Mouse (Mus musculus) small intestine, adult 2 months (tissue): Measurements from ENCODE around the gene Zfhx3. TPM values are rescaled to one million over a fixed set of nuclear protein-coding genes. Genes with fewer than 3 reads are reported as not detected.

Experiments used
- H3K27ac ChIP-seq: fragments of 200-500 bp; 2 replicates; pipeline ENCODE4 v1.5.1; 2012; ENCODE audit warnings: low read depth, low read length, control low read depth, inconsistent platforms; ENCODE audit not compliant: insufficient read depth
- H3K27me3 ChIP-seq: fragments of 200-500 bp; 2 replicates; pipeline ENCODE4 v1.6.1; 2012; ENCODE audit warnings: mild to moderate bottlenecking, moderate library complexity, low read length, inconsistent platforms; ENCODE audit not compliant: control insufficient read depth, insufficient read depth
- H3K36me3 ChIP-seq: fragments of 200-500 bp; 2 replicates; pipeline ENCODE4 v1.6.1; 2012; ENCODE audit warnings: mild to moderate bottlenecking, low read length, control low read depth, inconsistent platforms; ENCODE audit not compliant: control insufficient read depth, insufficient read depth
- H3K4me1 ChIP-seq: fragments of 200-500 bp; 2 replicates; pipeline ENCODE4 v1.6.1; 2012; ENCODE audit warnings: low read length, inconsistent platforms, mixed read lengths; ENCODE audit not compliant: control insufficient read depth, insufficient read depth, insufficient read length
- H3K4me3 ChIP-seq: fragments of 200-500 bp; 2 replicates; pipeline ENCODE4 v1.5.1; 2012; ENCODE audit warnings: low read depth, mild to moderate bottlenecking, control low read depth, inconsistent platforms, low read length, moderate library complexity
- CTCF ChIP-seq: fragments of 200-500 bp; IDR thresholded peaks from 2 replicates; pipeline ENCODE4 v1.5.1; 2012; ENCODE audit warnings: low read depth, mild to moderate bottlenecking, control low read depth, inconsistent platforms, low read length, moderate library complexity, mixed read lengths; ENCODE audit not compliant: insufficient replicate concordance, insufficient read length; ENCODE audit errors: extremely low read depth
- POLR2A ChIP-seq: fragments of 200-500 bp; IDR thresholded peaks from 2 replicates; pipeline ENCODE4 v1.6.1; 2012; ENCODE audit warnings: low read depth, mild to moderate bottlenecking, control low read depth, inconsistent platforms, low read length, moderate library complexity
- WGBS: fragments of 180-500 bp; shearing (Covaris S2); methylation state at CpG from one replicate; pipeline ENCODE4 v1.1.7; 2018; 5-methylcytosine and 5-hydroxymethylcytosine counted together
- polyA plus RNA-seq: library from polyadenylated mRNA; depleted of rRNA; stranded (reverse); fragments of >200 nt; gene quantifications from 2 replicates; pipeline ENCODE4 v1.2.3, GENCODE M21; 2012

Gene Zfhx3
- polyA plus RNA-seq, 1 experiment, result 2.0 TPM

GRCm38 (mm10) chr8:109001923-109002322 lies 1059.5 kb downstream of the Zfhx3 start:
- H3K27ac ChIP-seq, result no peak overlapping the region

DNA sequence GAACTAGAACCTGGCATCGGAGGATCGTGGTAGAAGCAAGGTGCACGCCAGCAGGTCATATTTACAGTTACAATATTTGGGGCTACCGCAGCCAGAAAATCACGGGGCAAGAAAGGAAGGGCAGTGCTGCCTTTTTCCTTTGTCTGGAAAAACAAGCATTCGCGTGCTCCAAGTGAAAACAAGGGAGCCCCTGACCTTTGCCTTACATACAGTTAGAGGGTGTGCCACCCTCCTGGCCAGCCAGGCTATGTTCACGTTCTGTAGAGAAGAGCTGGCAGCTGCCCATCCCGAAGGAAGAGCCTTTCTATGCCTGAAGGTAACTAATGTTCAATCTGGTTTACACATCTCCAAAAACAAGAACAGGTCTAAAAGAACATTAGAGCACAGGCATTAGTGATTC lies 1064.5 kb downstream of the Zfhx3 start:
- Histone ChIP-seq H3K36me3 (no peaks in the 10 kb centered on the region), H3K4me1 (0 out of 2 replicates have a peak, but pooled peaks cover 2% of the 10 kb centered on the region), H3K4me3 (peak overlapping the region; percentile 49), H3K27ac (no peak overlapping the region), H3K27me3 (no peaks in the 10 kb centered on the region)
- WGBS, result 23% methylated on average over 9 of the region's 9 CpGs
- TF ChIP-seq CTCF (no peak), POLR2A (no peak)

More at GRCm38 (mm10) chr8:109001923-109002322, 1059.5 kb downstream of the Zfhx3 start:
- WGBS, result 77% methylated on average over 5 of the region's 5 CpGs
- H3K27me3 ChIP-seq, result no peaks in the 10 kb centered on the region
- no peak for TF ChIP-seq POLR2A
- no peak for TF ChIP-seq CTCF
- no peaks in the 10 kb centered on the region for H3K4me1 ChIP-seq
- H3K4me3 ChIP-seq, result no peak overlapping the region
- no peaks in the 10 kb centered on the region for H3K36me3 ChIP-seq
